Mouse (Mus musculus): ENCODE results near the gene Cdh5. TPM values are rescaled to one million over a fixed set of nuclear protein-coding genes. Genes with fewer than 3 reads are reported as not detected.
A peak's percentile ranks its signal among the peaks of the same experiment; 100 is the strongest.
"Not testable (repeated sequence)": the region's sequence is repeated elsewhere in the genome, so short reads cannot be mapped to it uniquely, and the experiment has no call there.

Cdh5 gene
- total and polyA plus RNA-seq, 2 experiments, result 14.9 to 21.5 TPM

DNA sequence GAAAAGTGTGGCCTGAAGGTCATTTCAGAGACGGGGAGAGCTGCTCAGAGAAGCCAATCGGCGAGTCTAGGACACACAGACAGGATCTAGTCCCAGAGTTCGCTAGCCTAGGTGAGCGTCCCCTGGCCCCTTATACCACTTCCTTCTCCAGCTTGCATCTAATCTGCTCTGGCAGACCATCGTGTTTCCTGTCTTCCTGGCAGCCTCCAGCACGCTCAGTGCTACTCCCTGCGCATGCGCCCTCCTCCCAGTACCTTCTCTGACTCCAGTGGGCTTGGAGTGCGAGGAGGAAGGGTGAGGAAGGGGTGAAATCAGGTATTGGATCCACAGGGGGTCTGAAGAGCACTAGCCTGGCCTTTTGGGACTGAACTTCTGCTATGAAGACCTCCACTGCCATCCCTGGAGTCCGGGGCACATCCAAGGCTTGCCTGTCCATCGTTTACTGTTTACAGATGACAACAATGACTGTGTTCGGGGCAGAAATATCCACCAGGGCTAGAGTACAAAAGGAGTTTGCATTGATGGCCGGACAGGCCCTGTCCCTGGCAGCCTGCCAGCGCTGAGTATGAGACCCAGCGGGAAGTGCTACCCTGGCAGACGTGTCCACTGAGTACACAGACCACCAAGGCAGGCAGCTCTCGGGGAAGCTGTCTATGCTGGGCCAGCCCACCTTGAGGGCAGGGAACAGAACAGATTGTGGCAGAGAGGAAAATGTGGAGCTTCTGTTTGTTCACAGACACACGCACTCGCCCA is 1.9 kb upstream of the Cdh5 start:
- Histone ChIP-seq H3K79me2 (ENCODE audit: control insufficient read depth, insufficient read depth, low read length) (no peaks in the 10 kb centered on the region; the same call in 1 of the 2 replicates), H3K4me3 (ENCODE audit: insufficient read depth, low read depth, low read length) (no peak overlapping the region), H3K27me3 (ENCODE audit: control insufficient read depth, insufficient read depth, low read length) (no peaks in the 10 kb centered on the region), H3K36me3 (ENCODE audit: control insufficient read depth, insufficient read depth, low read length) (no peaks in the 10 kb centered on the region), H3K4me1 (ENCODE audit: control insufficient read depth, insufficient read depth, low read length) (no peaks in the 10 kb centered on the region), H3K9ac (ENCODE audit: low read depth, low read length) (no peak overlapping the region), H3K27ac (replicated peaks; ENCODE audit: insufficient read depth, low read depth, low read length) (no peak overlapping the region)
- no peak for DNase-seq (ENCODE audit: extremely low read depth, low read depth, low spot score)
- WGBS, result 38% methylated on average over 20 of the region's 20 CpGs
- TF ChIP-seq CTCF (IDR thresholded peaks at IDR 0.05; ENCODE audit: low read depth, low read length) (no peak), POLR2A (IDR thresholded peaks at IDR 0.05; ENCODE audit: extremely low read depth, insufficient read depth, low read length) (no peak)

GRCm38 (mm10) chr8:104100724-104101123 is 701 bp upstream of the Cdh5 start:
- WGBS, result 95% methylated on average over 6 of the region's 6 CpGs
- H3K27me3 ChIP-seq (ENCODE audit: control insufficient read depth, insufficient read depth, low read length); H3K4me1 ChIP-seq (ENCODE audit: control insufficient read depth, insufficient read depth, low read length); H3K4me3 ChIP-seq (ENCODE audit: insufficient read depth, low read depth, low read length); DNase-seq (ENCODE audit: extremely low read depth, low read depth, low spot score); H3K79me2 ChIP-seq (ENCODE audit: control insufficient read depth, insufficient read depth, low read length); H3K9ac ChIP-seq (ENCODE audit: low read depth, low read length); H3K36me3 ChIP-seq (ENCODE audit: control insufficient read depth, insufficient read depth, low read length): not testable (repeated sequence)
- peak overlapping the region; percentile 52; the same call in 1 of the 2 replicates for H3K27ac ChIP-seq (replicated peaks; ENCODE audit: insufficient read depth, low read depth, low read length)

GRCm38 (mm10) chr8:104103462-104103861 is 2.0 kb downstream of the Cdh5 start:
- Histone ChIP-seq H3K27ac (replicated peaks; ENCODE audit: insufficient read depth, low read depth, low read length) (peak overlapping the region; percentile 42), H3K27me3 (ENCODE audit: control insufficient read depth, insufficient read depth, low read length) (no peaks in the 10 kb centered on the region), H3K9ac (ENCODE audit: low read depth, low read length) (no peak overlapping the region; the same call in 1 of the 2 replicates), H3K79me2 (ENCODE audit: control insufficient read depth, insufficient read depth, low read length) (no peaks in the 10 kb centered on the region; the same call in 1 of the 2 replicates), H3K4me1 (ENCODE audit: control insufficient read depth, insufficient read depth, low read length) (no peaks in the 10 kb centered on the region), H3K36me3 (ENCODE audit: control insufficient read depth, insufficient read depth, low read length) (no peaks in the 10 kb centered on the region), H3K4me3 (ENCODE audit: insufficient read depth, low read depth, low read length) (peak overlapping the region; percentile 31)
- TF ChIP-seq CTCF (IDR thresholded peaks at IDR 0.05; ENCODE audit: low read depth, low read length) (no peak), POLR2A (IDR thresholded peaks at IDR 0.05; ENCODE audit: extremely low read depth, insufficient read depth, low read length) (no peak)
- 56% methylated on average over 7 of the region's 7 CpGs for WGBS
- DNase-seq (ENCODE audit: extremely low read depth, low read depth, low spot score), result no peak

GRCm38 (mm10) chr8:104105768-104106167 is 4.3 kb downstream of the Cdh5 start:
- Histone ChIP-seq H3K4me3 (ENCODE audit: insufficient read depth, low read depth, low read length) (no peak overlapping the region), H3K79me2 (ENCODE audit: control insufficient read depth, insufficient read depth, low read length) (no peaks in the 10 kb centered on the region; the same call in 1 of the 2 replicates), H3K27me3 (ENCODE audit: control insufficient read depth, insufficient read depth, low read length) (no peaks in the 10 kb centered on the region), H3K36me3 (ENCODE audit: control insufficient read depth, insufficient read depth, low read length) (no peaks in the 10 kb centered on the region), H3K27ac (replicated peaks; ENCODE audit: insufficient read depth, low read depth, low read length) (no peak overlapping the region), H3K9ac (ENCODE audit: low read depth, low read length) (no peak overlapping the region), H3K4me1 (ENCODE audit: control insufficient read depth, insufficient read depth, low read length) (no peaks in the 10 kb centered on the region)
- TF ChIP-seq POLR2A (IDR thresholded peaks at IDR 0.05; ENCODE audit: extremely low read depth, insufficient read depth, low read length), result no peak
- TF ChIP-seq CTCF (IDR thresholded peaks at IDR 0.05; ENCODE audit: low read depth, low read length), result no peak
- no peak for DNase-seq (ENCODE audit: extremely low read depth, low read depth, low spot score)
- 54% methylated on average over 6 of the region's 6 CpGs for WGBS

DNA sequence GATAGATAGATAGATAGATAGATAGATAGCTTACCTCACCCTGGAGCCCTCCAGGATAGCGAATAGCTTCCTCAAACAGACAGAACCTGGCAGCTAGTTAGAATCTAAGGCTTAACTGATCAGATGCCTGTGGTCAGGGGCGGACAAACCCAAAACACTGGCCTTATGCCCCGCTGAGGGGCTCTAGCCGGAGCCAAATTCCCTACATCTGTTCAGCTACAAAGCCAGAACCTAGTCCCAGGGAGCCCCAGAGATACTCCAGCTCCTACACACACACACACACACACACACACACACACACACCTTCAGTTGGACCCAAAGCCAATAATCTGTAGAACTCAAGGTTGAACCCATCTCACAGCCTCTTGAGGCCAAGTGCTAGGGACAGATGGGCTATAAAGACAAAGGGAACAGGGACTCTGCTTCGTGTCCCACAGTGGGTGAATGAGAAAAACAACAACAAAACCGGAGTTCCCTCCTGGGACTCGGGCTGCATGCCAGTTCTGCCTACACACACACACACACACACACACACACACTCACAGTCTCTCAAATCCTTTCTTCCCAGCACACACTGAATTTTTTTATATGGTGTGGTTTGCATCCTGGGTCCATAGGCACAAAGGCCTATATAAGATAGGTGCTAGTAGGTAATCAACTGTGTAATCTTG is 5.0 kb downstream of the Cdh5 start:
- WGBS, result 74% methylated on average over 7 of the region's 7 CpGs
- no peaks in the 10 kb centered on the region for H3K36me3 ChIP-seq (ENCODE audit: control insufficient read depth, insufficient read depth, low read length)
- no peaks in the 10 kb centered on the region; the same call in 1 of the 2 replicates for H3K79me2 ChIP-seq (ENCODE audit: control insufficient read depth, insufficient read depth, low read length)
- no peak overlapping the region for H3K27ac ChIP-seq (replicated peaks; ENCODE audit: insufficient read depth, low read depth, low read length)
- H3K4me1 ChIP-seq (ENCODE audit: control insufficient read depth, insufficient read depth, low read length), result no peaks in the 10 kb centered on the region
- no peak overlapping the region for H3K4me3 ChIP-seq (ENCODE audit: insufficient read depth, low read depth, low read length)
- H3K27me3 ChIP-seq (ENCODE audit: control insufficient read depth, insufficient read depth, low read length), result no peaks in the 10 kb centered on the region
- no peak for TF ChIP-seq CTCF (IDR thresholded peaks at IDR 0.05; ENCODE audit: low read depth, low read length)
- TF ChIP-seq POLR2A (IDR thresholded peaks at IDR 0.05; ENCODE audit: extremely low read depth, insufficient read depth, low read length), result no peak
- DNase-seq (ENCODE audit: extremely low read depth, low read depth, low spot score), result no peak
- no peak overlapping the region for H3K9ac ChIP-seq (ENCODE audit: low read depth, low read length)

DNA sequence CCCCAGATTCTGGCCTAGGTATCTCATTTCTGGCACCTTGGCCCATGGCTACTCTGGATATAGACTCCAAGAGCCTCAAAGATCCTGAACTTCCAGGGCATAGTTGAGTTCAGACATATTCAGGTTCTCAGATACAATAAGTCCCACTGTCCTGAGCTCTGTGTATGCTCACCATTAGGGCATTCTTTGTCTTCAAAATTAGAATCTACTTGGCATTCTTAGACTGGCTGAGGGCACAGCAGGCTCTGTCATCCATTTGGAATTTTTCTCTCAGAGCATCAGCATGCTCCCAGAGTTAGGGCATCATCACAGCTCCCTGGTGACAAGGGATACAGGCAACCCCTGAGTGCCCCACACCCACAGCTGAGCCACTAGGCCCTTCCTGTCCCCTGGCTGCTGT is 5.7 kb downstream of the Cdh5 start:
- Histone ChIP-seq H3K79me2 (ENCODE audit: control insufficient read depth, insufficient read depth, low read length) (no peaks in the 10 kb centered on the region; the same call in 1 of the 2 replicates), H3K27me3 (ENCODE audit: control insufficient read depth, insufficient read depth, low read length) (no peaks in the 10 kb centered on the region), H3K4me3 (ENCODE audit: insufficient read depth, low read depth, low read length) (no peak overlapping the region), H3K36me3 (ENCODE audit: control insufficient read depth, insufficient read depth, low read length) (no peaks in the 10 kb centered on the region), H3K9ac (ENCODE audit: low read depth, low read length) (no peak overlapping the region), H3K27ac (replicated peaks; ENCODE audit: insufficient read depth, low read depth, low read length) (no peak overlapping the region), H3K4me1 (ENCODE audit: control insufficient read depth, insufficient read depth, low read length) (no peaks in the 10 kb centered on the region)
- DNase-seq (ENCODE audit: extremely low read depth, low read depth, low spot score), result no peak
- no peak for TF ChIP-seq POLR2A (IDR thresholded peaks at IDR 0.05; ENCODE audit: extremely low read depth, insufficient read depth, low read length)
- TF ChIP-seq CTCF (IDR thresholded peaks at IDR 0.05; ENCODE audit: low read depth, low read length), result no peak
